Mouse (Mus musculus) thymus, adult 2 months (tissue): ENCODE data around the gene Zfand5. TPM values are rescaled to one million over a fixed set of nuclear protein-coding genes. Genes with fewer than 3 reads are reported as not detected.
"Not testable (repeated sequence)": the region's sequence is repeated elsewhere in the genome, so short reads cannot be mapped to it uniquely, and the experiment has no call there.

ENCODE experiments used
- DNase-seq: peaks from one replicate; pipeline ENCODE4 v3.0.0; 2021
- H3K27ac ChIP-seq: fragments of 200-500 bp; 2 replicates; pipeline ENCODE4 v1.5.1; 2012; ENCODE audit warnings: low read length, control low read depth; ENCODE audit not compliant: control insufficient read depth, insufficient read depth
- H3K27me3 ChIP-seq: fragments of 200-500 bp; 2 replicates; pipeline ENCODE4 v1.6.1; 2012; ENCODE audit warnings: mild to moderate bottlenecking, low read length, moderate library complexity, mixed read lengths; ENCODE audit not compliant: control insufficient read depth, insufficient read depth
- H3K36me3 ChIP-seq: fragments of 200-500 bp; 2 replicates; pipeline ENCODE4 v1.6.1; 2012; ENCODE audit warnings: mild to moderate bottlenecking, low read length, moderate library complexity; ENCODE audit not compliant: control insufficient read depth, insufficient read depth
- H3K4me1 ChIP-seq: fragments of 200-500 bp; replicated peaks from 2 replicates; pipeline ENCODE4 v1.6.1; 2012; ENCODE audit warnings: low read length; ENCODE audit not compliant: control insufficient read depth, insufficient read depth
- H3K4me3 ChIP-seq: fragments of 200-500 bp; 2 replicates; pipeline ENCODE4 v1.5.1; 2012; ENCODE audit warnings: mild to moderate bottlenecking, low read length, control low read depth, moderate library complexity; ENCODE audit not compliant: control insufficient read depth, insufficient read depth
- CTCF ChIP-seq: fragments of 200-500 bp; IDR thresholded peaks from 2 replicates; pipeline ENCODE4 v1.5.1; 2012; ENCODE audit warnings: mild to moderate bottlenecking, control low read depth, low read length, moderate library complexity, borderline replicate concordance; ENCODE audit not compliant: control insufficient read depth, poor library complexity, insufficient read depth; ENCODE audit errors: extremely low read depth
- POLR2A ChIP-seq: fragments of 200-500 bp; IDR thresholded peaks from 2 replicates; pipeline ENCODE4 v1.6.1; 2012; ENCODE audit warnings: mild to moderate bottlenecking, low read length, control low read depth, moderate library complexity; ENCODE audit not compliant: control insufficient read depth, poor library complexity, insufficient read depth; ENCODE audit errors: extremely low read depth
- WGBS: fragments of 180-500 bp; shearing (Covaris S2); methylation state at CpG from one replicate; pipeline ENCODE4 v1.1.7; 2018; 5-methylcytosine and 5-hydroxymethylcytosine counted together
- polyA plus RNA-seq: library from polyadenylated mRNA; depleted of rRNA; stranded (reverse); fragments of >200 nt; gene quantifications from 2 replicates; pipeline ENCODE4 v1.2.3, GENCODE M21; 2012; rRNA removed

Gene Zfand5
- 13.5 and 19.1 TPM in 2 replicates for polyA plus RNA-seq

- DNase-seq, result peak; percentile 98
- Histone ChIP-seq H3K27me3 (no peaks in the 10 kb centered on the region), H3K4me3 (peak within 1 kb of the TSS; percentile 60), H3K4me1 (no peaks in the 10 kb centered on the region), H3K27ac (peak within 1 kb of the TSS; percentile 81), H3K36me3 (peaks cover 7% of the 10 kb centered on the region)
- WGBS, result 1% methylated on average over 118 of the region's 118 CpGs
- TF ChIP-seq POLR2A (peak; percentile 93), CTCF (0 out of 2 replicates have a peak, but pooled peaks have one; percentile 10)
These were observed at the start of gene Zfand5 for GRCm38 (mm10) chr19:21271741-21272654. Gene Zfand5 (plus strand): TSS chr19:21272278.

- Histone ChIP-seq H3K27ac (no peak overlapping the region), H3K4me3 (no peak overlapping the region), H3K27me3 (no peaks in the 10 kb centered on the region), H3K36me3 (no peaks in the 10 kb centered on the region), H3K4me1 (no peaks in the 10 kb centered on the region)
- no peak for DNase-seq
- TF ChIP-seq CTCF, result no peak
- TF ChIP-seq POLR2A, result no peak
- 81% methylated on average over 4 of the region's 4 CpGs for WGBS
These were observed 44.9 kb upstream of the Zfand5 start for GRCm38 (mm10) chr19:21227131-21227530.

GRCm38 (mm10) chr19:21227754-21228153 lies 44.3 kb upstream of the Zfand5 start:
- no peak for TF ChIP-seq CTCF
- TF ChIP-seq POLR2A, result no peak
- no peak overlapping the region for H3K27ac ChIP-seq
- no peaks in the 10 kb centered on the region for H3K27me3 ChIP-seq
- WGBS, result 94% methylated on average over 2 of the region's 2 CpGs
- H3K4me3 ChIP-seq, result no peak overlapping the region
- H3K4me1 ChIP-seq, result no peaks in the 10 kb centered on the region
- no peak for DNase-seq
- no peaks in the 10 kb centered on the region for H3K36me3 ChIP-seq

- H3K27ac ChIP-seq, DNase-seq, H3K4me1 ChIP-seq, H3K27me3 ChIP-seq, H3K36me3 ChIP-seq, H3K4me3 ChIP-seq: not testable (repeated sequence)
- WGBS, result 27% methylated on average over 2 of the region's 2 CpGs
These were observed 23.3 kb upstream of the Zfand5 start for GRCm38 (mm10) chr19:21248730-21249129.

GRCm38 (mm10) chr19:21253846-21254245 lies 18.2 kb upstream of the Zfand5 start:
- no peak for DNase-seq
- no peaks in the 10 kb centered on the region for H3K36me3 ChIP-seq
- no peak for TF ChIP-seq POLR2A
- no peak for TF ChIP-seq CTCF
- WGBS, result 91% methylated on average over 2 of the region's 2 CpGs
- no peak overlapping the region for H3K27ac ChIP-seq
- H3K4me3 ChIP-seq, result no peak overlapping the region
- no peaks in the 10 kb centered on the region for H3K27me3 ChIP-seq
- H3K4me1 ChIP-seq, result no peaks in the 10 kb centered on the region

GRCm38 (mm10) chr19:21255920-21256319 lies 16.2 kb upstream of the Zfand5 start:
- Histone ChIP-seq H3K27me3 (no peaks in the 10 kb centered on the region), H3K27ac (no peak overlapping the region), H3K4me1 (no peaks in the 10 kb centered on the region), H3K36me3 (no peaks in the 10 kb centered on the region), H3K4me3 (no peak overlapping the region)
- no peak for TF ChIP-seq POLR2A
- no peak for TF ChIP-seq CTCF
- DNase-seq, result no peak
- 96% methylated on average over 3 of the region's 3 CpGs for WGBS
